9 mouse cellular contexts compared by ENCODE assay signal in genomic region chr8:12430900-12431737, GRCm38 (mm10). TPM values are rescaled to one million over a fixed set of nuclear protein-coding genes. Genes with fewer than 3 reads are reported as not detected.
DNase-seq lines count a peak whose midpoint lies in the region; ATAC-seq and TF ChIP-seq lines count a peak whose summit lies in the region.
"Had no signal": no experiment of that assay in that cellular context is flagged by ENCODE, and none has a peak within 500 bp of the region (broad histone marks: within the 10 kb centered on the region; RNA-seq: fewer than 3 reads in every experiment).

No protein-coding gene starts in this region.

- WGBS in kidney, postnatal 0 days = under 1% methylated on average over 51 of the region's 51 CpGs
- under 1% methylated on average over 50 of the region's 51 CpGs for WGBS in forebrain, embryonic 11.5 days
- WGBS in intestine, postnatal 0 days = 3% methylated on average over 50 of the region's 51 CpGs

- peak overlapping the region; percentile 44 for H3K4me2 ChIP-seq in kidney, postnatal 0 days (ENCODE audit: low read length)
- H3K4me2 ChIP-seq in forebrain, embryonic 11.5 days (ENCODE audit: low read depth, low read length, severe bottlenecking) = peak overlapping the region; percentile 81
- H3K4me2 ChIP-seq in intestine, postnatal 0 days (replicated peaks; ENCODE audit: low read depth) = 0 out of 2 replicates have a peak overlapping the region, but pooled peaks have one; percentile 17

- H3K4me1 ChIP-seq in kidney, postnatal 0 days (replicated peaks; ENCODE audit: insufficient read depth, low read length) = peaks cover 3% of the 10 kb centered on the region; the same call in 1 of the 2 replicates
- H3K4me1 ChIP-seq in forebrain, embryonic 11.5 days (replicated peaks; ENCODE audit: control insufficient read depth, insufficient read depth, low read length) = peaks cover 32% of the 10 kb centered on the region
- H3K4me1 ChIP-seq in intestine, postnatal 0 days (replicated peaks; ENCODE audit: control insufficient read depth, insufficient read depth, low read length) = no peaks in the 10 kb centered on the region

- no peak for TF ChIP-seq CTCF in kidney, postnatal 0 days (IDR thresholded peaks at IDR 0.05; ENCODE audit: low read depth)
- TF ChIP-seq CTCF in intestine, postnatal 0 days (IDR thresholded peaks at IDR 0.05; ENCODE audit: low read depth) = no peak

- peak; percentile 52 for ATAC-seq in kidney, postnatal 0 days (replicated peaks; ENCODE audit: low FRiP score, low read depth)
- peak; percentile 53 for ATAC-seq in forebrain, embryonic 11.5 days (replicated peaks; ENCODE audit: low FRiP score)
- ATAC-seq in intestine, postnatal 0 days = no peak

- no peaks in the 10 kb centered on the region for H3K9me3 ChIP-seq in kidney, postnatal 0 days (replicated peaks; ENCODE audit: low read length)
- no peaks in the 10 kb centered on the region for H3K9me3 ChIP-seq in forebrain, embryonic 11.5 days (ENCODE audit: control insufficient read depth, low read length)
- no peaks in the 10 kb centered on the region for H3K9me3 ChIP-seq in intestine, postnatal 0 days (ENCODE audit: control insufficient read depth)

- H3K4me3 ChIP-seq in kidney, postnatal 0 days (replicated peaks; ENCODE audit: low read depth, low read length) = peak overlapping the region; percentile 18; the same call in 1 of the 2 replicates
- peak overlapping the region; percentile 38 for H3K4me3 ChIP-seq in forebrain, embryonic 11.5 days (ENCODE audit: low read depth, low read length)
- no peak overlapping the region for H3K4me3 ChIP-seq in intestine, postnatal 0 days (ENCODE audit: low read depth, low read length)

- H3K27ac ChIP-seq in kidney, postnatal 0 days = no peak overlapping the region
- peak overlapping the region; percentile 97 for H3K27ac ChIP-seq in forebrain, embryonic 11.5 days (ENCODE audit: low read depth, low read length)
- H3K27ac ChIP-seq in intestine, postnatal 0 days (ENCODE audit: low read depth, low read length) = no peak overlapping the region

- no peak for DNase-seq in kidney, postnatal 0 days (ENCODE audit: low spot score)
- no peak for DNase-seq in kidney, postnatal 4 days
- DNase-seq in forebrain, embryonic 11.5 days (ENCODE audit: low spot score) = peak; percentile 79
- DNase-seq in retina, embryonic 14.5 days (ENCODE audit: low spot score) = peak; percentile 47
- DNase-seq in right cerebral cortex, adult 2 months (ENCODE audit: low spot score in 2 of 2) = no peak
- DNase-seq in adrenal gland, postnatal 25 days = no peak
- DNase-seq: kidney, postnatal 14 days had no signal

- no peaks in the 10 kb centered on the region for H3K36me3 ChIP-seq in kidney, postnatal 0 days (ENCODE audit: insufficient read depth, low read length)
- H3K36me3 ChIP-seq in forebrain, embryonic 11.5 days (ENCODE audit: control insufficient read depth, insufficient read depth, low read length) = no peaks in the 10 kb centered on the region
- H3K36me3 ChIP-seq in intestine, postnatal 0 days (ENCODE audit: control insufficient read depth, insufficient read depth) = no peaks in the 10 kb centered on the region

- H3K27me3 ChIP-seq in kidney, postnatal 0 days (ENCODE audit: insufficient read depth, low read length) = peaks cover 74% of the 10 kb centered on the region
- peaks cover 9% of the 10 kb centered on the region; the same call in 1 of the 2 replicates for H3K27me3 ChIP-seq in forebrain, embryonic 11.5 days (ENCODE audit: control insufficient read depth, insufficient read depth, low read length)
- H3K27me3 ChIP-seq in intestine, postnatal 0 days (replicated peaks; ENCODE audit: control insufficient read depth, insufficient read depth, low read length) = peaks cover 73% of the 10 kb centered on the region

- H3K9ac ChIP-seq in kidney, postnatal 0 days (ENCODE audit: low read depth, low read length) = no peak overlapping the region
- peak overlapping the region; percentile 72 for H3K9ac ChIP-seq in forebrain, embryonic 11.5 days (ENCODE audit: low read length)
- H3K9ac ChIP-seq in intestine, postnatal 0 days (ENCODE audit: low read depth, low read length) = no peak overlapping the region

RNA-seq across cellular contexts. Expression of gene Sox1, which starts 36.0 kb away (rescaled TPM):
- polyA plus RNA-seq in kidney, postnatal 0 days (2015; fragmentation: Nextera tagmentation; extraction: Ambion mirVana) = not detected in 2 replicates
- polyA plus RNA-seq in forebrain, embryonic 11.5 days (2014; fragmentation: Nextera tagmentation; extraction: Ambion mirVana) = 11.3 and 12.4 TPM in 2 replicates
- not detected in 2 replicates for polyA plus RNA-seq in intestine, postnatal 0 days (2015; fragmentation: Nextera tagmentation; extraction: Ambion mirVana)
- not detected in 2 replicates for total RNA-seq in adrenal gland, postnatal 25 days (2021)
- polyA plus RNA-seq: thymus, postnatal 0 days had no signal

Comparison
In these comparisons a context has a peak if more than half of its experiments do, and no peak if none do; other contexts are left out.
1. DNase-seq: peak in forebrain, embryonic 11.5 days (single experiment) and retina, embryonic 14.5 days (single experiment); none in kidney, postnatal 0 days (single experiment), kidney, postnatal 4 days (0 of 2), right cerebral cortex, adult 2 months (0 of 2) and adrenal gland, postnatal 25 days (single experiment).
2. H3K4me2 ChIP-seq: peak in every context shown above with its lines; median percentile 81 in forebrain, embryonic 11.5 days; 44 in kidney, postnatal 0 days; 17 in intestine, postnatal 0 days.
3. RNA of gene Sox1, which starts 36.0 kb away (polyA plus RNA-seq): 11.3 to 12.4 TPM in forebrain, embryonic 11.5 days; not detected in kidney, postnatal 0 days and not detected in intestine, postnatal 0 days; every median in the first group is over 10 times any median in the second.